Mouse (Mus musculus) T-cell, adult 2 months (primary cell): ENCODE data around the gene Edem3.
A peak's percentile ranks its signal among the peaks of the same experiment; 100 is the strongest.
"Not testable (repeated sequence)": the region's sequence is repeated elsewhere in the genome, so short reads cannot be mapped to it uniquely, and the experiment has no call there.

Source experiments
- DNase-seq: peaks from one replicate; pipeline ENCODE4 v3.0.0; 2022; ENCODE audit warnings: low spot score

The Edem3 gene

DNA sequence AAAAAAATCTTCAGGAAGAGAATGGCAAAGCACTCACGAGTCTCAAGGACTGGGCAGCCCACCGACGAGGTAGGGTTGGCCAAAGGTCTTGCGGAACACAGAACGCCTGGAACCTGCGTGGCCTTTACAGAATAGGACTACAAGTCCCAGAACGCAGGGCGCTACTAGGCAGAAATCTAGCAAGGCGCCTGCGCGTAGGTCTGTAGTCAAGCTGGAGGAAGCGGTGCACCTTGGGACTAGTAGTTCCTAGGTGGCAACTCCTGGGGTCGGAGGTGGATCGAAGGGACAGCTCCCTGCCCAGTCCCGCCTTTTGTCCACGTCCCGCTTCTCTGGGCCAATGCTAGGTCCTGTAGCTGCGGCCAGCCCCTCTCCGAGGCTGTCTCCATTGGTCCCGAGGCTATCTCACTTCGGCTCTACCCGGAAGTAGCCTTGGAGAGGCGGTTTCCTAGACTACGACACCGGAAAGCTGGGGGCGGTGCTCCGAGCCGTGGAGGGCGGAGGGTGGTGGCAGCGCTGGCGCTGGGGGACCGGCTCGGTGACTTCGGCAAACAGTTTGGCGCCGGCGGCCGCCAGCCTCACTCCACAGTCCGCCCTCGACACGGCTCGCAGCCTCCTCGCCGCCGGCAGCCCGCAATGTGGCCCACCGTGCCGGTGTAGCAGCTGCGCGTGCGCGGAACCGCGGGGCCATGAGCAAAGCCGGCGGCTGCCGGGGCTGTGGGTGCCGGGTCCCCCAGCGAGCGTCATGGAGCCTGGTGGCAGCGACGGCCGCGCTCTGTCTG, at the start of gene Edem3:
Gene Edem3, plus strand, starts transcription at position 491 of the 779 bp plus-strand sequence.
- DNase-seq, result peak; percentile 99

- DNase-seq, result peak; percentile 61
Measured at GRCm38 (mm10) chr1:151705723-151706396, 49.3 kb upstream of the Edem3 start.

DNA sequence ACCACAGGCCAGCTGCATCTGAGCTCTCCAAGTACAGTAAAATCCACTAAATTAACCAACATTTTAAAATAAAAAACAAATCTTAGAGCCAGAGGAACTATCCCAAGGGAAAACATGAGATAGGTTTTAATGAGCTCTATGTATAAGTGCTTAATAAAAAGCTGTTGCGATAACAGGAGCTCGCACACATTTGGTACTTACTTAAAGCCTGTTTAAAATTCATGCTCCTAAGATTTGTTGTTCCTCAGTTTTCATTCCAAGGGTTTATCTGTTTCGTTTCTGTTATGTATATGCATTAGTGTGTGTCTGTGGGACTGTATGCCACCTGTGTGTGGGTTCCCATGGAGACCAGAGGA, 48.8 kb upstream of the Edem3 start:
- no peak for DNase-seq

GRCm38 (mm10) chr1:151708966-151709733, 46.0 kb upstream of the Edem3 start:
- DNase-seq, result no peak

DNA sequence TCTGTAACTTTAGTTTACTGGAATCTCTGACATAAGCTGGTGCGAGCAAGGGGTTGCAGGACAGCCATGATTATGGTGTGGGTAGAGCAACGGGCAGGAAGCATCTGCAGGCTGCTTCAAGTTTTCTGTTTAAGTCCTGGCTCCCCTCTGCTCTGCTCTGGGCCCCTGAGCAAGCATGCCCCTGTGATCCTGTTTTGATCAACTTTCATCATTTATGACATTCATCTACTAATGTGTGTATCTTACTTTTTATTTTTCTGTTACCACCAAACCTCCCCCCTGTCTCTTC, 45.5 kb upstream of the Edem3 start:
- no peak for DNase-seq

DNA sequence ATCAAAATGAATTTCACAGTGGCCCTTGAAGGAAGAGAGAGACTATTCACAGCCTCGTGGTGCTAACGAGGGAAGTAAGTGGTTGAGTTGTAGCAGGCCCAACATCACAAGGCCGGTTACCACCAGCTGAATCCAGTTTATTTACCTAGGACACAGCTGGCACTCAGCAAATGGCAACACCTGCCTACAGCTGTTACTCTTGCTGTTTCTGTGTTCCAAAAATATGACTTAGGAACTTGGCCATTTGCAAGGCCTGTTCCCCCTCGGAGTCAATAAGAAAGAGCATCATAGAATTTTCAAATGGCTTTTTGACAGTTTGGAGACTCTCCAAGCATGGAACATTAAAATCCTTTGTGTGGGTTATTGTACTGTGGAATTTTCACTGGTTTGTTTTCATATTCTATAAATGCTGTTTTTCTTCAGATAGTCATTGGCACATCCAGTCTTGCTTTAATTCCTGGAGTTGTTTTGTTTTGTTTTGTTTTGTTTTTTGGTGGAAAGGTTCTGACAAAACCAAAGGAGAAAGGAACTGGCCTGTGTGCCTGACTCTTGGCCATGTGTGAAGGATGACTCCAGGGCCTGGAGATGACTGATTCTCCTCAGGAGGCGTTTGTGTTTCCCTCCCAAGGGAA, 44.6 kb upstream of the Edem3 start:
- no peak for DNase-seq

DNA sequence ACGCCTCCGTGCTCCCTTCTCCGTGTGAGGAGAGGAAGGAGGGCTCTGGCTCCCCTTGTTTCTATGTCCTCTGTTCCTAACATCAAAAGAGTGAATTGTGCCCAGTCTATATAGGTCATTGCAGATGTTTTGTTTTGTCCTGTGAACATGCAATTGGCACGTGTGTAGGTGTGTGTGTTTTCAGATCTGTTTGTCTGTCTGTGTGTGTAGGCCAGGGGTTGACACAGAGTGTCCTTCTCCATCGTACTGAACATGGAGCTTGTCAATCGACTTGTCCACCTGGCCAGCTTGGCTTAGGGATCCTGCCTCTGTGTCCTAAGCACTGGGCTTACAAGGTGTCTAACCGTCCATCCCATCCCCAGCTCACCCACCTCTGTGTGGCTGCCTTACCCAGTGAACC, 44.1 kb upstream of the Edem3 start:
- no peak for DNase-seq

GRCm38 (mm10) chr1:151712664-151713063, 42.5 kb upstream of the Edem3 start:
- no peak for DNase-seq

DNA sequence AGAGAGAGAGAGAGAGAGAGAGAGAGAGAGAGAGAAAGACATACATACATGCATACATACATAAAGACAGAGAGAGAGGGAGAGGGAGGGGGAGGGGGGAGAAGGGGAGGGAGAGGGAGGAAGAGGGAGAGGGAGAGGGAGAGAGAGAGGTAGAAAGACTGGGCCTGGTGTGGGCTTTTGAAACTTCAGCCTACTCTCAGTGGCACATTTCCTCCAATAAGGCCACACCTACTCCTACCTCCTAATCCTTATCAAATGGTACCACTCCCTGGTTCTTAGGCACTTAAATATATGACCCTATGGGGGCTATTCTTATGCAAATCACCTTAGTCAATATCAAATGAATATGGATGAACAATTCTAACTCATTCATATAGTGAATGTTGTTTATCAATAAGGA, 41.5 kb upstream of the Edem3 start:
- no peak for DNase-seq

- no peak for DNase-seq
Measured at GRCm38 (mm10) chr1:151716024-151716710, 39.0 kb upstream of the Edem3 start.

DNA sequence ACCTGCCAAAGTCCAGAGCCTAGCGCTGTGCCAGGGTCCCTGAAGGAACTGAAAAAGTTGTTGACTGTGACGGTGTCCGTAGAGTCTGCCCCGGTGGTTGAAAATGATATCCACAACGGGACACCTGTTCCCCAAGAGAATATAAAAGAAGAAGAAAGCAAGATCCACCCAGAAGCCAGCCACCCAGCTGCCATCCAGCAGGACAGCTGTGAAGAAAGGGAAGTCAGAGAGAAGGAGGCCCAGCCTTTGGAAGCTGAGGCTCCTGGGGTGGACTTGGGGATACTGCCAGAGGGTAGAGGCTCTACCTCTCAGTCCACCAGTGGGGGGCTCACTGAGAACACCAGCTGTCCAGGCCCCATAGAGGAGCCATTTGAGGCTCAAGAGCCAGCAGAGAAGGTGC, 37.5 kb upstream of the Edem3 start:
- no peak for DNase-seq

DNA sequence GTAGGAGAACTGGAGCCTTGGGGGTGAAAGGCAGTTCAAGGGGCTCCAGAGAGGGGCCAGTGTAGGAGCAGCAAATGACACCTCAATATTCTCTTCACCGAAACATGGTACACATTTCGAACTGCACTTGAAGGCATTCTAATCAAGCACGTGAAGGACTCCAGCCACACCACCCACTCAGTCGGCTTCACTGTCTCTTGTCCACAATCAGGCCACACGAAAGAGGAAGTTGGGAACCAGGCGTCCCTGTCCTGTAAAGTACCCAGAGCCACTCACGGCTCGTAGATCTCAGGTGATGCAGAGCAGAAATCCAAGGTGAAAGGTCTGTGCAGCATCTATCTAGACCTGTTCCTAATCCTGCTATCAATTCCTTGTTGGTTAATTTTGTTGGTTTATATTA, 36.6 kb upstream of the Edem3 start:
- DNase-seq, result no peak

GRCm38 (mm10) chr1:151719911-151720310, 35.3 kb upstream of the Edem3 start:
- no peak for DNase-seq

- no peak for DNase-seq
Measured at GRCm38 (mm10) chr1:151720566-151720965, 34.6 kb upstream of the Edem3 start.

DNA sequence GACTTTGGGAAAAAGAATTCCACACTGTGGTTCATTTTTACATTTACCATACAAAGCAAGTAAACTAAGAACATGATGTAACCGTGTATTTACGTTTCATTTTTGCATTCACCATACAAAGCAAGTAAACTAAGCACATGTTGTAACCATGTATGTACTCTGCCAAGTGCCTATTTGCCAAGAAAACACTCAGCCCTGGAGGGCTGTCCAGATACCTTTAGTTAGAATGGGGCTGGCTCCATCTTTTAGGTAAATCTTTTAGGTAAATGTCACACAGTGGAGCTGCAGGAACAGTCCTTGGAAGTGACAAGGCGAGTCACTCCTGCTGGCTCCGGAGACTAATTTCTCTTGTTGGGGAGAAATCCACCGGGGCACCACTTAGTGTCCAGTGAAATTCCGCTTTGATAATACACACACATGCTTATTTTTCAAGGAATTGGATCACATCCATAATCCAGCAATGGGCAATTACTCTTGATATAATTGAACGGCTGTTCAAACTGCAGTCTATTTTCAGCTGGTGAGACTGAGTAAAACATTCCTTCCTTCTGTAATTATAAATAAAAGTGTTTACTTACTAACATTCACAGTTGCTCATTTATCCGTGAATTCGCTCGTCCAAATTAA, 33.7 kb upstream of the Edem3 start:
- DNase-seq, result no peak

GRCm38 (mm10) chr1:151723771-151724170, 31.4 kb upstream of the Edem3 start:
- no peak for DNase-seq

DNA sequence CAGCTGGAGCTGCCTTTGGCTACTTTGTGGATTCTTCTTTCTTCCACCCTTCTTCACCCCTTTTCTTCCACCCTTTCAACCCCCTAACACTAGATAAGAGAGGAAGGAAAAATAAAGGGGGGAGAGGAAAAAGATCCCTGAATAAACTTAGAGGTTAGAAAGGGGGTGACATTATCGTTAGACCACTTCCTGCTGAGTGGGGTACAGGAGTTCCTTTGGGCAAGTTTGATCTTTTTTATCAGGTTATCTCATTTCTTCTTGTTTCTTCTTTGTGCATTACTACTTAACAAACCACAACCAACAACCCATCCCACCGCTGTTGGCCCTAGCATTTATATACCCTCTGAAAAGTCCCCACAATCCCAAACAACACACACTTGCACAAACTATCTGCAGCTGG, 29.6 kb upstream of the Edem3 start:
- no peak for DNase-seq

- DNase-seq, result no peak
Measured at GRCm38 (mm10) chr1:151726358-151726757, 28.8 kb upstream of the Edem3 start.

DNA sequence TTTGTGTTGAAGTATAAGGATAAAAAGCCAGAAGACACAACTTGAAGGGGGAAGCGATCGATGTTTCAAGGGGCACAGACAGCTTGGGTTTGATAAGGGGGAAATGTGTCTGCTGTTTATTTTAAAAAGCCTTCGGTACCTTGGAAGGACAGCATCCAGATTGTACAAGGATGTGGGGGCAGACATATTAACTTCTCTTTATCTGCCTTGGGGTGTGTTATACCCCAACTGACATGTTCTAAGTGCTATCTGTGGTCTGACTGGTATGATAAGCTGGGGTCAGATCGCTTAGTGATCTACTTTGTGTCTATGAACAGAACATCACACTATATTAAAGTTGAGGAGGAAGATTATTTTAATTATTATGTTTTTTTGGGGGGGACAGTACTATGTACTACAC, 27.0 kb upstream of the Edem3 start:
- no peak for DNase-seq

- DNase-seq, result no peak
Measured at GRCm38 (mm10) chr1:151737146-151737545, 18.0 kb upstream of the Edem3 start.

DNA sequence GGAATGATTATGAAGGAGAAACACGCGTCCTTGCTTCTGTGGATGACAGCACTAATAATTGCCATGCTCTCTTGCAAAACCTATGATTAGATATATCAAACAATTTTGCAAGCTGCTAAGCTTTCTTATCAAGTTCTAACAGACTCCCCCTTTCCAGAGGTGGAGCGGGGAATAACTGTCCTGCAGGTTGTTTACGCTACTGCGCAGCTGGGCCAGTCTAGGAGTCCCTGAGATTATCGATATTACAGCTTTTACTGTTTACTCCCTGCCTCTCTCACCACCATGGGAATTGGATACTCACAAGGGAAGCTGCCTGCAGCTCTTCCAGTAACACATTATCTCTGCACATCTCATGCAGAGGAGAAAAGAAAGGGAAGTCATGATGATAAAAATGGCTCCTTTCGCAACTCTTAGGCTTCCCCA, 14.0 kb upstream of the Edem3 start:
- DNase-seq, result no peak

- not testable (repeated sequence) for DNase-seq
Measured at GRCm38 (mm10) chr1:151749894-151750293, 5.3 kb upstream of the Edem3 start.
